Mouse (Mus musculus) myocyte (in vitro differentiated cells): Measurements from ENCODE around the gene Ppp1r32.

Experiments used
- E2F4 ChIP-seq: IDR thresholded peaks from one replicate; pipeline ENCODE4 v1.6.1; 2011; ENCODE audit warnings: mild to moderate bottlenecking, control low read depth, moderate library complexity; ENCODE audit not compliant: insufficient read depth
- MAX ChIP-seq: IDR thresholded peaks from one replicate; pipeline ENCODE4 v1.6.1; 2011; ENCODE audit warnings: low read depth, mild to moderate bottlenecking, control low read depth
- POLR2A ChIP-seq: IDR thresholded peaks from one replicate; pipeline ENCODE4 v1.6.1; 2011; ENCODE audit warnings: low read depth, mild to moderate bottlenecking, control low read depth, moderate library complexity; ENCODE audit not compliant: insufficient read length
- POLR2AphosphoS2 ChIP-seq: IDR thresholded peaks from one replicate; pipeline ENCODE4 v1.6.1; 2011; ENCODE audit warnings: low read depth, control low read depth; ENCODE audit not compliant: insufficient read length
- REST ChIP-seq: IDR thresholded peaks from one replicate; pipeline ENCODE4 v1.6.1; 2011; ENCODE audit warnings: mild to moderate bottlenecking, control low read depth, moderate library complexity; ENCODE audit not compliant: insufficient read depth, insufficient read length
- SRF ChIP-seq: IDR thresholded peaks from one replicate; pipeline ENCODE4 v1.6.1; 2011; ENCODE audit warnings: low read depth; ENCODE audit not compliant: control insufficient read depth, insufficient read length
- TCF12 ChIP-seq: IDR thresholded peaks from one replicate; pipeline ENCODE4 v1.6.1; 2011; ENCODE audit warnings: mild to moderate bottlenecking, control low read depth; ENCODE audit not compliant: poor library complexity, insufficient read depth, severe bottlenecking
- TCF3 ChIP-seq: IDR thresholded peaks from one replicate; pipeline ENCODE4 v1.6.1; 2011; ENCODE audit warnings: low read depth, control low read depth; ENCODE audit not compliant: insufficient read length
- USF1 ChIP-seq: IDR thresholded peaks from one replicate; pipeline ENCODE4 v1.6.1; 2011; ENCODE audit warnings: low read depth, mild to moderate bottlenecking, control low read depth, moderate library complexity

DNA sequence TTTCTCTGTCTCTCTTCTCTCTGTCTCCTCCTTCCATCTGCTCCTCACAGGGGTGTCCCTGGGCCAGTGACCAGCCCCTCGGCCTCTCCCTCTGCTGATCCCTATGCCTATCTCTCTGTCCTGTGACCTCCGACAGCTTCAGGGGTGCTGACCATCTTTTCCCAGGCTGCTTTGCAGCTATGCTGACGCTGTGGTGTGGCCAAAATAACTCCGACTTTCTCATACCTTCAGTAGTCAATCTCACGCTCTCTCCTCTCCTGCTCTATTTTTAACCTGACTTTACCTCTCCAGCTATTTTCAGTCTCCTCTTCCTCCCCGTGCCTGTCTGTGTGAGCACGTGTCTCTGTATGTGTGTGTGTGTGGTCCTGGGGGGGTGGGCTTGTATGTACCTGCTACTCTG, 49.5 kb downstream of the Ppp1r32 start:
- TF ChIP-seq TCF3 (no peak), POLR2A (no peak), POLR2AphosphoS2 (no peak), E2F4 (no peak), TCF12 (no peak), REST (no peak), USF1 (no peak), SRF (no peak), MAX (no peak)
